In genomic region chr10:18602030-18602429, GRCm38 (mm10) we compare ENCODE assay signal across 9 mouse cellular contexts. TPM values are rescaled to one million over a fixed set of nuclear protein-coding genes. Genes with fewer than 3 reads are reported as not detected.
DNase-seq lines count a peak whose midpoint lies in the region; ATAC-seq and TF ChIP-seq lines count a peak whose summit lies in the region.
"Had no signal": no experiment of that assay in that cellular context is flagged by ENCODE, and none has a peak within 500 bp of the region (broad histone marks: within the 10 kb centered on the region; RNA-seq: fewer than 3 reads in every experiment).

No protein-coding gene starts in this region.

- H3K4me3 ChIP-seq in ES-E14 (ENCODE audit: insufficient read depth in 1 of 2, low read depth in 1 of 2, low read length in 2 of 2, poor library complexity in 1 of 2, severe bottlenecking in 1 of 2), result no peak overlapping the region
- no peak overlapping the region for H3K4me3 ChIP-seq in heart, embryonic 10.5 days
- H3K4me3 ChIP-seq: lung, embryonic 15.5 days had no signal

- DNase-seq in ES-E14 (ENCODE audit: low read depth, low spot score), result peak; percentile 67
- DNase-seq in adrenal gland, postnatal 10 days, result peak; percentile 86
- DNase-seq in embryo, embryonic 11 days, result peak; percentile 63
- DNase-seq in heart, embryonic 10.5 days (ENCODE audit: low spot score), result peak; percentile 84
- DNase-seq in layer of hippocampus, adult 9-10 months (ENCODE audit: low spot score), result peak; percentile 77
- peak; percentile 69 for DNase-seq in lung, postnatal 25 days (ENCODE audit: low spot score)
- DNase-seq in right cerebral cortex, postnatal 10 days (ENCODE audit: low spot score in 2 of 2), result peak; percentile 75 to 87

- H3K9me3 ChIP-seq in ES-E14 (ENCODE audit: control insufficient read depth, insufficient read depth, low read depth, low read length), result no peaks in the 10 kb centered on the region
- H3K9me3 ChIP-seq in heart, embryonic 10.5 days, result no peaks in the 10 kb centered on the region
- H3K9me3 ChIP-seq: lung, embryonic 15.5 days had no signal

- ATAC-seq in erythroid progenitor cell, adult 5-6 weeks (replicated peaks; ENCODE audit: low FRiP score, poor library complexity, severe bottlenecking), result no peak

- H3K27ac ChIP-seq in ES-E14 (ENCODE audit: insufficient read depth, low read depth, low read length, poor library complexity, severe bottlenecking), result no peak overlapping the region
- no peak overlapping the region for H3K27ac ChIP-seq in heart, embryonic 10.5 days
- H3K27ac ChIP-seq: lung, embryonic 15.5 days had no signal

- in situ Hi-C loops in ES-E14 (cut with MboI; ENCODE audit: low sequenced_read_pairs in 2 of 2, unreplicated experiment in 2 of 2), result no loop called here

- peaks cover 0 to 3% of the 10 kb centered on the region in 2 experiments; a peak in 2 of 4 replicates for H3K4me1 ChIP-seq in ES-E14 (ENCODE audit: control insufficient read depth in 2 of 2, insufficient read depth in 2 of 2, low read length in 2 of 2, poor library complexity in 1 of 2)
- H3K4me1 ChIP-seq in heart, embryonic 10.5 days, result no peaks in the 10 kb centered on the region; the same call in 1 of the 2 replicates
- H3K4me1 ChIP-seq: lung, embryonic 15.5 days had no signal

- no peaks in the 10 kb centered on the region for H3K36me3 ChIP-seq in ES-E14 (ENCODE audit: control insufficient read depth, insufficient read depth, low read length, poor library complexity, severe bottlenecking)
- no peaks in the 10 kb centered on the region for H3K36me3 ChIP-seq in heart, embryonic 10.5 days
- H3K36me3 ChIP-seq: lung, embryonic 15.5 days had no signal

- H3K27me3 ChIP-seq in heart, embryonic 10.5 days (ENCODE audit: insufficient read depth, poor library complexity, severe bottlenecking), result no peaks in the 10 kb centered on the region
- H3K27me3 ChIP-seq: lung, embryonic 15.5 days had no signal

- 13% methylated on average over 4 of the region's 4 CpGs for WGBS in heart, embryonic 10.5 days

- H3K9ac ChIP-seq in ES-E14 (ENCODE audit: insufficient read depth, low read depth, low read length, poor library complexity, severe bottlenecking), result no peak overlapping the region
- H3K9ac ChIP-seq: lung, embryonic 15.5 days had no signal

TF ChIP-seq in ES-E14, 5 proteins besides CTCF, POLR2A, EP300 and RAD21:
- no peak for TF ChIP-seq MAFK (IDR thresholded peaks at IDR 0.05; ENCODE audit: insufficient read depth, low read depth, low read length)
- peak; percentile 89; the same call in 1 of the 2 replicates for TF ChIP-seq ZC3H11A (IDR thresholded peaks at IDR 0.05; ENCODE audit: borderline replicate concordance, low read depth, low read length)

RNA-seq across cellular contexts. Expression of gene Hebp2, which starts 56.2 kb away (rescaled TPM):
- 2.0 and 5.3 TPM in 2 replicates for total RNA-seq in ES-E14 (2012; rRNA removed)
- 1 to 10 TPM; 5.1 to 6.9 TPM for total RNA-seq in adrenal gland, postnatal 10 days (2021)
- polyA plus RNA-seq in heart, embryonic 10.5 days (2016; fragmentation: Nextera tagmentation; extraction: Ambion mirVana), result 18.6 and 20.2 TPM in 2 replicates
- total RNA-seq in erythroid progenitor cell, adult 5-6 weeks (2015; ENCODE audit: low replicate concordance), result not detected in 2 replicates
- not detected in 2 replicates for total RNA-seq in erythroid progenitor cell, adult 5-6 weeks (2017; ENCODE audit: low replicate concordance)
